Mouse (Mus musculus) MEL (cell line): ENCODE data around the gene Vpreb3.

Source experiments
- BHLHE40 ChIP-seq: IDR thresholded peaks from 2 replicates; pipeline ENCODE4 v1.6.1; 2012; ENCODE audit warnings: low read depth, mild to moderate bottlenecking, inconsistent platforms, low read length, improper control_type of control experiment, borderline replicate concordance
- CTCF ChIP-seq, 3 experiments: IDR thresholded peaks in 2 of 3; conservative IDR thresholded peaks in 1 of 3; 2 replicates each; pipeline ENCODE4 v1.5.1; 2011 to 2012; ENCODE audit warnings: low read length in 3 of 3, low read depth in 2 of 3, mild to moderate bottlenecking in 2 of 3, improper control_type of control experiment in 1 of 3, inconsistent platforms in 1 of 3, mixed read lengths in 1 of 3, moderate library complexity in 1 of 3; ENCODE audit not compliant: control insufficient read depth in 1 of 3, insufficient read depth in 1 of 3, poor library complexity in 1 of 3, severe bottlenecking in 1 of 3
- ETS1 ChIP-seq: IDR thresholded peaks from 2 replicates; pipeline ENCODE4 v1.6.1; 2012; ENCODE audit warnings: low read depth, mild to moderate bottlenecking, inconsistent platforms, low read length, improper control_type of control experiment, moderate library complexity
- MAZ ChIP-seq: IDR thresholded peaks from 2 replicates; pipeline ENCODE4 v1.6.1; 2012; ENCODE audit warnings: low read depth, mild to moderate bottlenecking, inconsistent platforms, low read length, improper control_type of control experiment
- MEF2A ChIP-seq: IDR thresholded peaks from 2 replicates; pipeline ENCODE4 v1.6.1; 2014; ENCODE audit warnings: low read depth, mild to moderate bottlenecking, inconsistent platforms, low read length, improper control_type of control experiment; ENCODE audit not compliant: poor library complexity, insufficient replicate concordance, severe bottlenecking; ENCODE audit errors: extremely low read depth
- MYC ChIP-seq: IDR thresholded peaks from 2 replicates; pipeline ENCODE4 v1.6.1; 2011; ENCODE audit warnings: low read depth, mild to moderate bottlenecking, low read length, improper control_type of control experiment, moderate library complexity
- ZMIZ1 ChIP-seq: IDR thresholded peaks from 2 replicates; pipeline ENCODE4 v1.6.1; 2012; ENCODE audit warnings: low read depth, mild to moderate bottlenecking, inconsistent platforms, low read length, improper control_type of control experiment, moderate library complexity

- TF ChIP-seq BHLHE40 (no peak), CTCF (IDR thresholded peaks at IDR 0.05 in 2 of 3, conservative IDR thresholded peaks at IDR 0.05 in 1 of 3; ENCODE audit: control insufficient read depth in 1 of 3, insufficient read depth in 1 of 3, low read depth in 2 of 3, low read length in 3 of 3, poor library complexity in 1 of 3, severe bottlenecking in 1 of 3) (no peak), ETS1 (no peak), MAZ (no peak), MYC (no peak), MEF2A (no peak), ZMIZ1 (no peak)
Observed at GRCm38 (mm10) chr10:75949053-75950045, 6.5 kb downstream of the Vpreb3 start.
